In the genomic region with DNA sequence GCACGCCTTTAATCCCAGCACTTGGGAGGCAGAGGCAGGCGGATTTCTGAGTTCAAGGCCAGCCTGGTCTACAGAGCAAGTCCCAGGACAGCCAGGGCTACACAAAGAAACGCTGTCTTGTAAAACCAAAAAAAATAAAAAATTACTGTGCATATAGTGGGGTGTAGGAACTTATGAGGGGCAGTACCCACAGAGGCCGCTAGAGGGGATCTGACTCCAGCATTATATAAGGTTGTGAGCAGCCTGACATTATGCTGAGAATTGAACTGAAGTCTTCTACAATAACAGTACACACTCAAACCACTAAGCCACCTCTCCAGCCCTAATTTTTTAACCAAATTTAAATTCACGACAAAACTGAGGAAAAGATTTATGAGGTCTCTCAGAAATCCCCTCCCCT, we compare ENCODE assay signal across 7 mouse cellular contexts. TPM values are rescaled to one million over a fixed set of nuclear protein-coding genes. Genes with fewer than 3 reads are reported as not detected.
DNase-seq lines count a peak whose midpoint lies in the region; TF ChIP-seq lines count a peak whose summit lies in the region.

No protein-coding gene starts in this region.

- no peak overlapping the region for H3K27ac ChIP-seq in left cerebral cortex, adult 2 months
- peak overlapping the region; percentile 95; the same call in 1 of the 2 replicates for H3K27ac ChIP-seq in macrophage

- peaks cover 22% of the 10 kb centered on the region for H3K36me3 ChIP-seq in macrophage (ENCODE audit: inconsistent target)

- DNase-seq in adipocyte (ENCODE audit: low spot score), result peak; percentile 76
- peak; percentile 78 to 84 for DNase-seq in cerebellum, postnatal 14 days
- peak; percentile 37 to 70 for DNase-seq in frontal cortex, postnatal 25 days (ENCODE audit: low spot score in 2 of 2)
- DNase-seq in induced T-regulatory cell, adult 2 months (ENCODE audit: low read depth), result peak; percentile 68
- DNase-seq in left cerebral cortex, adult 2 months (ENCODE audit: extremely low spot score in 1 of 2, low spot score in 2 of 2), result peak; percentile 37 to 51
- DNase-seq in right cerebral cortex, postnatal 25 days, result peak; percentile 19

- no peak overlapping the region for H3K4me3 ChIP-seq in left cerebral cortex, adult 2 months
- no peak overlapping the region for H3K4me3 ChIP-seq in macrophage (ENCODE audit: inconsistent target)

- no peaks in the 10 kb centered on the region for H3K79me2 ChIP-seq in macrophage (ENCODE audit: inconsistent target)

- 42% methylated on average over 5 of the region's 5 CpGs for WGBS in macrophage (ENCODE audit: missing documents)

- intact Hi-C loops in left cerebral cortex, adult 2 months (cut with DNase I), result loop anchor here (5.0 kb wide), 1 partner anchor 102 kb away; a partner anchor contains a TSS

- peak; percentile 73 for TF ChIP-seq CTCF in left cerebral cortex, adult 2 months (IDR thresholded peaks at IDR 0.05)

RNA-seq across cellular contexts. Expression of a gene that starts 30.2 kb away (rescaled TPM):
- total RNA-seq in left cerebral cortex, adult 2 months (2021), result 10 to 100 TPM; 36.9 to 43.2 TPM
- total RNA-seq in macrophage (2018; cell fraction: chromatin; rRNA removed), result 10 to 100 TPM in 22 of 26 experiments, 1 to 10 TPM in 4; 5.4 to 42.8 (median 26.5) TPM
- total RNA-seq in macrophage (2018; cell fraction: cytosol; rRNA removed), result 10 to 100 TPM in 25 of 26 experiments, 1 to 10 TPM in 1; 7.8 to 20.0 (median 15.6) TPM
- total RNA-seq in macrophage (2018; cell fraction: nucleus; rRNA removed), result 10 to 100 TPM in 25 of 26 experiments, 1 to 10 TPM in 1; 9.4 to 83.0 (median 15.8) TPM
- polyA plus RNA-seq in macrophage (2018), result 13.0 to 38.3 TPM (median 19.1 TPM) in 3 replicates

Comparison
In these comparisons a context has a peak if more than half of its experiments do, and no peak if none do; other contexts are left out.
1. DNase-seq: peak in every context shown above with its lines; median percentile 81 in cerebellum, postnatal 14 days; 76 in adipocyte; 68 in induced T-regulatory cell, adult 2 months; 54 in frontal cortex, postnatal 25 days; 44 in left cerebral cortex, adult 2 months; 19 in right cerebral cortex, postnatal 25 days.